Mouse (Mus musculus): ENCODE measurements around the gene Olfr629. TPM values are rescaled to one million over a fixed set of nuclear protein-coding genes. Genes with fewer than 3 reads are reported as not detected.
"Not testable (repeated sequence)": the region's sequence is repeated elsewhere in the genome, so short reads cannot be mapped to it uniquely, and the experiment has no call there.

Olfr629 gene
- polyA plus RNA-seq (2012), result not detected in 2 replicates

GRCm38 (mm10) chr7:103744843-103745242 is at the start of gene Olfr629:
Olfr629 (minus strand) TSS chr7:103744943.
- Histone ChIP-seq H3K4me3 (replicated peaks) (no peak within 1 kb of the TSS), H3K9me3 (ENCODE audit: control insufficient read depth, low read length) (no peaks in the 10 kb centered on the region), H3K36me3 (ENCODE audit: control insufficient read depth) (no peaks in the 10 kb centered on the region), H3K4me1 (ENCODE audit: control insufficient read depth) (no peaks in the 10 kb centered on the region), H3K27me3 (ENCODE audit: control insufficient read depth) (no peaks in the 10 kb centered on the region)
- TF ChIP-seq TAL1 (IDR thresholded peaks at IDR 0.05; ENCODE audit: low read length) (no peak), GATA1 (IDR thresholded peaks at IDR 0.05; ENCODE audit: low read length) (no peak)

GRCm38 (mm10) chr7:103792669-103793388 is 48.1 kb upstream of the Olfr629 start:
- no peak overlapping the region for H3K4me3 ChIP-seq (replicated peaks)
- H3K36me3 ChIP-seq (ENCODE audit: control insufficient read depth), result no peaks in the 10 kb centered on the region; the same call in 1 of the 2 replicates
- no peaks in the 10 kb centered on the region; the same call in 1 of the 2 replicates for H3K27me3 ChIP-seq (ENCODE audit: control insufficient read depth)
- peaks cover 16% of the 10 kb centered on the region for H3K4me1 ChIP-seq (ENCODE audit: control insufficient read depth)
- no peak for TF ChIP-seq TAL1 (IDR thresholded peaks at IDR 0.05; ENCODE audit: low read length)
- TF ChIP-seq GATA1 (IDR thresholded peaks at IDR 0.05; ENCODE audit: low read length), result no peak
- no peaks in the 10 kb centered on the region for H3K9me3 ChIP-seq (ENCODE audit: control insufficient read depth, low read length)

- H3K36me3 ChIP-seq (ENCODE audit: control insufficient read depth), result no peaks in the 10 kb centered on the region; the same call in 1 of the 2 replicates
- H3K4me1 ChIP-seq (ENCODE audit: control insufficient read depth), result peaks cover 16% of the 10 kb centered on the region
- TF ChIP-seq TAL1 (IDR thresholded peaks at IDR 0.05; ENCODE audit: low read length) (no peak), GATA1 (IDR thresholded peaks at IDR 0.05; ENCODE audit: low read length) (no peak)
- H3K27me3 ChIP-seq (ENCODE audit: control insufficient read depth), result peaks cover 2% of the 10 kb centered on the region; the same call in 1 of the 2 replicates
- no peak within 1 kb of the TSS for H3K4me3 ChIP-seq (replicated peaks)
- no peaks in the 10 kb centered on the region for H3K9me3 ChIP-seq (ENCODE audit: control insufficient read depth, low read length)
Observed at GRCm38 (mm10) chr7:103791721-103792120, 47.0 kb upstream of the Olfr629 start, which contains the start of gene Olfr67. Olfr67 (minus strand) TSS chr7:103791821.

- TF ChIP-seq TAL1 (IDR thresholded peaks at IDR 0.05; ENCODE audit: low read length) (no peak), GATA1 (IDR thresholded peaks at IDR 0.05; ENCODE audit: low read length) (no peak)
- H3K4me1 ChIP-seq (ENCODE audit: control insufficient read depth), result peaks cover 2% of the 10 kb centered on the region
- H3K4me3 ChIP-seq (replicated peaks), result no peak within 1 kb of the TSS
- H3K36me3 ChIP-seq (ENCODE audit: control insufficient read depth), result no peaks in the 10 kb centered on the region
- no peaks in the 10 kb centered on the region; the same call in 1 of the 2 replicates for H3K27me3 ChIP-seq (ENCODE audit: control insufficient read depth)
- no peaks in the 10 kb centered on the region for H3K9me3 ChIP-seq (ENCODE audit: control insufficient read depth, low read length)
Observed at GRCm38 (mm10) chr7:103779598-103779997, 34.9 kb upstream of the Olfr629 start, which contains the start of gene Olfr68. Olfr68 (minus strand) TSS chr7:103779698.

- H3K9me3 ChIP-seq (ENCODE audit: control insufficient read depth, low read length); H3K36me3 ChIP-seq (ENCODE audit: control insufficient read depth); H3K4me3 ChIP-seq (replicated peaks); H3K4me1 ChIP-seq (ENCODE audit: control insufficient read depth); H3K27me3 ChIP-seq (ENCODE audit: control insufficient read depth): not testable (repeated sequence)
Observed at GRCm38 (mm10) chr7:103777652-103778051, 32.9 kb upstream of the Olfr629 start.

- Histone ChIP-seq H3K36me3 (ENCODE audit: control insufficient read depth) (no peaks in the 10 kb centered on the region), H3K4me3 (replicated peaks) (no peak within 1 kb of the TSS), H3K27me3 (ENCODE audit: control insufficient read depth) (no peaks in the 10 kb centered on the region; the same call in 1 of the 2 replicates), H3K4me1 (ENCODE audit: control insufficient read depth) (peaks cover 2% of the 10 kb centered on the region; the same call in 1 of the 2 replicates), H3K9me3 (ENCODE audit: control insufficient read depth, low read length) (no peaks in the 10 kb centered on the region)
- TF ChIP-seq TAL1 (IDR thresholded peaks at IDR 0.05; ENCODE audit: low read length) (no peak), GATA1 (IDR thresholded peaks at IDR 0.05; ENCODE audit: low read length) (no peak)
Observed at GRCm38 (mm10) chr7:103771494-103771893, 26.8 kb upstream of the Olfr629 start, which contains the start of gene Olfr69. Olfr69 (minus strand) TSS chr7:103771594.

- H3K27me3 ChIP-seq (ENCODE audit: control insufficient read depth); H3K9me3 ChIP-seq (ENCODE audit: control insufficient read depth, low read length); H3K36me3 ChIP-seq (ENCODE audit: control insufficient read depth); H3K4me1 ChIP-seq (ENCODE audit: control insufficient read depth); H3K4me3 ChIP-seq (replicated peaks): not testable (repeated sequence)
Observed at GRCm38 (mm10) chr7:103767687-103768086, 22.9 kb upstream of the Olfr629 start.

GRCm38 (mm10) chr7:103762212-103762611 is 17.5 kb upstream of the Olfr629 start:
- not testable (repeated sequence) for H3K4me1 ChIP-seq (ENCODE audit: control insufficient read depth); H3K36me3 ChIP-seq (ENCODE audit: control insufficient read depth); H3K27me3 ChIP-seq (ENCODE audit: control insufficient read depth); H3K9me3 ChIP-seq (ENCODE audit: control insufficient read depth, low read length); H3K4me3 ChIP-seq (replicated peaks)

GRCm38 (mm10) chr7:103757233-103757632 is 12.5 kb upstream of the Olfr629 start, which contains the start of gene Olfr630:
Olfr630 (minus strand) TSS chr7:103757333.
- Histone ChIP-seq H3K4me1 (ENCODE audit: control insufficient read depth) (no peaks in the 10 kb centered on the region), H3K27me3 (ENCODE audit: control insufficient read depth) (no peaks in the 10 kb centered on the region), H3K36me3 (ENCODE audit: control insufficient read depth) (no peaks in the 10 kb centered on the region), H3K4me3 (replicated peaks) (no peak within 1 kb of the TSS), H3K9me3 (ENCODE audit: control insufficient read depth, low read length) (no peaks in the 10 kb centered on the region)
- TF ChIP-seq GATA1 (IDR thresholded peaks at IDR 0.05; ENCODE audit: low read length), result no peak
- no peak for TF ChIP-seq TAL1 (IDR thresholded peaks at IDR 0.05; ENCODE audit: low read length)

- H3K9me3 ChIP-seq (ENCODE audit: control insufficient read depth, low read length), result no peaks in the 10 kb centered on the region
- TF ChIP-seq GATA1 (IDR thresholded peaks at IDR 0.05; ENCODE audit: low read length), result no peak
- no peak for TF ChIP-seq TAL1 (IDR thresholded peaks at IDR 0.05; ENCODE audit: low read length)
- no peaks in the 10 kb centered on the region for H3K36me3 ChIP-seq (ENCODE audit: control insufficient read depth)
- no peaks in the 10 kb centered on the region for H3K4me1 ChIP-seq (ENCODE audit: control insufficient read depth)
- H3K4me3 ChIP-seq (replicated peaks), result no peak within 1 kb of the TSS
- no peaks in the 10 kb centered on the region for H3K27me3 ChIP-seq (ENCODE audit: control insufficient read depth)
Observed at GRCm38 (mm10) chr7:103730074-103730473, 14.7 kb downstream of the Olfr629 start, which contains the start of gene Olfr628. Olfr628 (plus strand) TSS chr7:103730374.

GRCm38 (mm10) chr7:103716398-103716797 is 28.3 kb downstream of the Olfr629 start:
- not testable (repeated sequence) for H3K9me3 ChIP-seq (ENCODE audit: control insufficient read depth, low read length); H3K36me3 ChIP-seq (ENCODE audit: control insufficient read depth); H3K4me3 ChIP-seq (replicated peaks)

More at GRCm38 (mm10) chr7:103716398-103716797, 28.3 kb downstream of the Olfr629 start:
- H3K4me1 ChIP-seq (ENCODE audit: control insufficient read depth); H3K27me3 ChIP-seq (ENCODE audit: control insufficient read depth): not testable (repeated sequence)

All from erythroblast, embryonic 14.5 days (primary cell).